Mouse (Mus musculus) limb, embryonic 11.5 days (tissue): ENCODE results near the gene Egfl6. TPM values are rescaled to one million over a fixed set of nuclear protein-coding genes. Genes with fewer than 3 reads are reported as not detected.
"Not testable (repeated sequence)": the region's sequence is repeated elsewhere in the genome, so short reads cannot be mapped to it uniquely, and the experiment has no call there.

Source experiments
- ATAC-seq: fragments of 200-750 bp; cut with Nextera tagmentation; 2 replicates; pipeline ENCODE4 v1.8.0; 2017; ENCODE audit warnings: low read depth; ENCODE audit not compliant: insufficient number of reproducible peaks, low FRiP score, low TSS enrichment
- DNase-seq: peaks from one replicate; pipeline ENCODE4 v3.0.0-alpha.2; 2015; ENCODE audit warnings: low spot score
- H3K27ac ChIP-seq: fragments of 300-500 bp; sonication (generic); replicated peaks from 2 replicates; pipeline ENCODE4 v1.5.1; 2014; ENCODE audit warnings: low read depth, mild to moderate bottlenecking, low read length
- H3K27me3 ChIP-seq: fragments of 300-500 bp; sonication (generic); 2 replicates; pipeline ENCODE4 v1.6.1; 2014; ENCODE audit warnings: mild to moderate bottlenecking, low read length, mixed read lengths; ENCODE audit not compliant: control insufficient read depth, insufficient read depth
- H3K36me3 ChIP-seq: fragments of 300-500 bp; sonication (generic); 2 replicates; pipeline ENCODE4 v1.6.1; 2014; ENCODE audit warnings: mild to moderate bottlenecking, low read length, moderate library complexity, mixed read lengths; ENCODE audit not compliant: control insufficient read depth, insufficient read depth
- H3K4me1 ChIP-seq: fragments of 300-500 bp; sonication (generic); 2 replicates; pipeline ENCODE4 v1.6.1; 2014; ENCODE audit warnings: low read length, mixed read lengths; ENCODE audit not compliant: control insufficient read depth, insufficient read depth
- H3K4me2 ChIP-seq: fragments of 300-500 bp; sonication (generic); 2 replicates; pipeline ENCODE4 v1.6.1; 2014; ENCODE audit warnings: low read depth, mild to moderate bottlenecking, moderate library complexity; ENCODE audit not compliant: severe bottlenecking
- H3K4me3 ChIP-seq: fragments of 300-500 bp; sonication (generic); 2 replicates; pipeline ENCODE4 v1.5.1; 2014; ENCODE audit warnings: low read depth, low read length
- H3K9ac ChIP-seq: fragments of 300-500 bp; sonication (generic); 2 replicates; pipeline ENCODE4 v1.6.1; 2014; ENCODE audit warnings: mild to moderate bottlenecking, low read length
- H3K9me3 ChIP-seq: fragments of 300-500 bp; sonication (generic); 2 replicates; pipeline ENCODE4 v1.6.1; 2016; ENCODE audit warnings: low read length; ENCODE audit not compliant: control insufficient read depth
- WGBS: fragments of 180-500 bp; shearing (Covaris S2); extraction: QIAGEN DNeasy Blood & Tissue Kit; methylation state at CpG from one replicate; pipeline ENCODE4 v1.1.7; 2014; 5-methylcytosine and 5-hydroxymethylcytosine counted together
- polyA plus RNA-seq: library from polyadenylated mRNA; unstranded; fragments of >200 nt; fragmentation: Nextera tagmentation; extraction: Ambion mirVana; gene quantifications from 2 replicates; pipeline ENCODE4 v1.2.1, GENCODE M21; 2014

Egfl6 gene
- polyA plus RNA-seq, 1 experiment from 2014 or later: 6.4 TPM

DNA sequence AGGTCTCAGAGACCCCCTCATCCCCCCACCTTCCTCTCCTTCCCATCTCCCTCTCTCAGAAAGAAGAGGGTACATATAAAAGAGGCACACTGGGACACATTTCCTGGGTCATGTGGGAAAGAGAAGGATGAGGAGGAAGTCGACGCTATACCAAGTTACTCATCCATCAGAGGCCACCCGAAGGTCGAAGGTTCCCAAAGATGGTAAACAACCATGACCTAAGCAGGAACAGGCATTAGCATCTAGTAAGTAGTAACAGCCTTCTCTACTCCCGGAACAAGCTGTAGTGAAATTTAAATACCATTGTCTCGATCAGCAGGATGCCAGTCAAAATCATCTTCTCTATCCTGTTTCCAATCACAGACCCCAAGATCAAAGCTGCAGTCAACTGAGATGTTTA is 53.8 kb downstream of the Egfl6 start:
- Histone ChIP-seq H3K4me3 (no peak overlapping the region), H3K9ac (no peak overlapping the region), H3K36me3 (no peaks in the 10 kb centered on the region), H3K27me3 (0 out of 2 replicates have a peak, but pooled peaks cover 5% of the 10 kb centered on the region), H3K9me3 (no peaks in the 10 kb centered on the region), H3K4me2 (no peak overlapping the region), H3K4me1 (no peaks in the 10 kb centered on the region), H3K27ac (no peak overlapping the region)
- 51% methylated on average over 6 of the region's 6 CpGs for WGBS
- ATAC-seq: no peak
- no peak for DNase-seq

GRCm38 (mm10) chrX:166528126-166528525 is 57.4 kb downstream of the Egfl6 start:
- 0 out of 2 replicates have a peak, but pooled peaks cover 5% of the 10 kb centered on the region for H3K27me3 ChIP-seq
- WGBS: 82% methylated on average over 3 of the region's 3 CpGs
- H3K4me1 ChIP-seq: no peaks in the 10 kb centered on the region

GRCm38 (mm10) chrX:166525637-166526315 is 59.7 kb downstream of the Egfl6 start:
- Histone ChIP-seq H3K4me1 (no peaks in the 10 kb centered on the region), H3K4me2 (no peak overlapping the region), H3K36me3 (no peaks in the 10 kb centered on the region), H3K27me3 (0 out of 2 replicates have a peak, but pooled peaks cover 5% of the 10 kb centered on the region), H3K9me3 (no peaks in the 10 kb centered on the region), H3K9ac (no peak overlapping the region), H3K27ac (no peak overlapping the region), H3K4me3 (no peak overlapping the region)
- ATAC-seq (no peak), DNase-seq (no peak)
- WGBS: 92% methylated on average over 2 of the region's 2 CpGs

More at GRCm38 (mm10) chrX:166528126-166528525, 57.4 kb downstream of the Egfl6 start:
- Histone ChIP-seq H3K27ac (no peak overlapping the region), H3K4me2 (no peak overlapping the region), H3K4me3 (no peak overlapping the region), H3K36me3 (no peaks in the 10 kb centered on the region), H3K9ac (no peak overlapping the region), H3K9me3 (no peaks in the 10 kb centered on the region)
- no peak for ATAC-seq
- no peak for DNase-seq

DNA sequence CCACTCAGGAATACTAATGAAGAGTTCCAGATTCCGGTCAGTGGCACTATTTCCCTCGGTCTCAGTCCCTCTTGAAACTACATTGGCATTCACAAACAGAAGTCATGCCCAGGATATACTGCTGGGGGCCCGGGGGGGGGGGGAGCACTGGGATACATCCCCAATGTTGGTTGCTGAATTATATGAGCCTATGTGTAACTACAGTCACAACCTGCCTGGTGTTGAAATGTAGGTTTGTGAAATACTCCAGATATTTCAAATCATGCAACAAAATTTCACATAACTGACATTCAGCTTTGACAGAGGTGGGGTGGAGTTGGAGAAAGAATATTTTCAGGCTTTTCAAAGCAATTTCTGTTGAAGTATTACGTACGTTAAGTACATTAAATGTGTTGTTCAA is 64.7 kb downstream of the Egfl6 start:
- Histone ChIP-seq H3K27me3 (no peaks in the 10 kb centered on the region), H3K9me3 (no peaks in the 10 kb centered on the region), H3K36me3 (no peaks in the 10 kb centered on the region), H3K9ac (no peak overlapping the region), H3K27ac (no peak overlapping the region), H3K4me3 (no peak overlapping the region), H3K4me1 (no peaks in the 10 kb centered on the region), H3K4me2 (no peak overlapping the region)
- no peak for ATAC-seq
- 81% methylated on average over 5 of the region's 5 CpGs for WGBS
- DNase-seq: no peak

GRCm38 (mm10) chrX:166518345-166518744 is 67.2 kb downstream of the Egfl6 start, which contains the start of gene Tceanc:
Tceanc (minus strand) TSS chrX:166518567.
- Histone ChIP-seq H3K9ac (no peak within 1 kb of the TSS), H3K36me3 (no peaks in the 10 kb centered on the region), H3K9me3 (no peaks in the 10 kb centered on the region), H3K4me1 (no peaks in the 10 kb centered on the region), H3K4me3 (no peak within 1 kb of the TSS), H3K27me3 (no peaks in the 10 kb centered on the region), H3K4me2 (no peak within 1 kb of the TSS), H3K27ac (no peak within 1 kb of the TSS)
- ATAC-seq (no peak), DNase-seq (no peak)
- WGBS: 77% methylated on average over 16 of the region's 16 CpGs

DNA sequence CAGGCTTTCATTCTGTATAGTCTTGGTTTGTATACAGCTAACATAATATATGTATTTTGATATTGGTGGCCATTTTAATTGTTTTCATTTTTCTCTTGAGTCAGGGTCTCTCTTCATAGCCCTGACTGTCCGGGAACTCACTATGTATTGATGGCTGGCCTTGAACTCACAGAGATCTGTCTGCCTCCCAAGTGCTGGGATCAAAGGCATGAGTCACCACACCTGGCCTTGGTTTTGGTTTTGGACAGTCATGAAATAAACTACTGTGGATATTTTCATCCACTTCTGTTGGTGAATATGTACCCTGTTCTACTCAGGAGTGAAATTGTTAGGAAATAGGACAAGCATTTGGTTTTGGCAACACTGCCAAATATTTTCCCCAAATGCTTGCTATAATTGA is 68.9 kb downstream of the Egfl6 start:
- no peak overlapping the region for H3K9ac ChIP-seq
- no peaks in the 10 kb centered on the region for H3K4me1 ChIP-seq
- no peak for ATAC-seq
- H3K27me3 ChIP-seq: no peaks in the 10 kb centered on the region
- no peak overlapping the region for H3K27ac ChIP-seq
- no peak overlapping the region for H3K4me2 ChIP-seq
- no peaks in the 10 kb centered on the region for H3K9me3 ChIP-seq
- no peak for DNase-seq
- no peak overlapping the region for H3K4me3 ChIP-seq
- H3K36me3 ChIP-seq: no peaks in the 10 kb centered on the region
- 94% methylated on average over 1 of the region's 1 CpGs for WGBS

DNA sequence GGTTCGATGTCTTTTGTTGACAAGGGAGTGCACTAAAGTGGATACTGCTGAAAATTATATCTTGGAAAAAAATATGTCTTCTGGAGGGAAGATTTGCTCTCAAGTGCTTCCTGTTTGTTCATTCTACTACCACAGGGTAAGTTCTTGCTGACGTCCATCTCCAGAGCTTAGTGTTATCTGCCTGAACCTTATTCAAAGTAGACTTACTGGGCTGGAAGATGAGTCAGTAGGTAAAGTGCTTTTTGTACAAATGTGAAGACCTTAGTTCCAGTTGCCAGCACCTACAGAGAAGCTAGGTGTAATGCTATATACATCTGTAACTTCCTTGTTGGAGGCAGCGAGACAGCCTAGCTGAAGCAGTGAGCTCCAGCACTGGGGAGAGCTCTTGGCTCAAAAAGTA is 69.6 kb downstream of the Egfl6 start:
- Histone ChIP-seq H3K27ac (no peak overlapping the region), H3K9me3 (no peaks in the 10 kb centered on the region), H3K4me1 (no peaks in the 10 kb centered on the region), H3K36me3 (no peaks in the 10 kb centered on the region), H3K9ac (no peak overlapping the region), H3K4me2 (no peak overlapping the region), H3K4me3 (no peak overlapping the region), H3K27me3 (no peaks in the 10 kb centered on the region)
- ATAC-seq (no peak), DNase-seq (no peak)
- WGBS: 88% methylated on average over 3 of the region's 3 CpGs

GRCm38 (mm10) chrX:166514035-166514434 is 71.5 kb downstream of the Egfl6 start:
- not testable (repeated sequence) for H3K4me1 ChIP-seq, H3K27ac ChIP-seq, H3K36me3 ChIP-seq, H3K9ac ChIP-seq, H3K4me2 ChIP-seq, H3K9me3 ChIP-seq, H3K4me3 ChIP-seq, ATAC-seq, H3K27me3 ChIP-seq
- DNase-seq: peak; percentile 37
- WGBS: 31% methylated on average over 12 of the region's 12 CpGs

GRCm38 (mm10) chrX:166512071-166512470 is 73.4 kb downstream of the Egfl6 start:
- 91% methylated on average over 4 of the region's 4 CpGs for WGBS
- H3K36me3 ChIP-seq: no peaks in the 10 kb centered on the region
- no peak for DNase-seq
- H3K9me3 ChIP-seq: no peaks in the 10 kb centered on the region
- peaks cover 8% of the 10 kb centered on the region; the same call in 1 of the 2 replicates for H3K27me3 ChIP-seq
- no peak overlapping the region for H3K4me3 ChIP-seq
- no peak overlapping the region for H3K4me2 ChIP-seq
- H3K4me1 ChIP-seq: no peaks in the 10 kb centered on the region
- no peak overlapping the region for H3K27ac ChIP-seq
- no peak overlapping the region for H3K9ac ChIP-seq
- ATAC-seq: no peak
